Mouse (Mus musculus) c-Kit-positive CD71-positive TER-119-negative erythroid progenitor cells, embryonic 14.5 days (primary cell): Measurements from ENCODE around the gene Whrn.

ENCODE experiments used
- DNase-seq: peaks from one replicate; pipeline ENCODE4 v3.0.0-alpha.2; 2013; ENCODE audit warnings: low read depth

Whrn gene

DNA sequence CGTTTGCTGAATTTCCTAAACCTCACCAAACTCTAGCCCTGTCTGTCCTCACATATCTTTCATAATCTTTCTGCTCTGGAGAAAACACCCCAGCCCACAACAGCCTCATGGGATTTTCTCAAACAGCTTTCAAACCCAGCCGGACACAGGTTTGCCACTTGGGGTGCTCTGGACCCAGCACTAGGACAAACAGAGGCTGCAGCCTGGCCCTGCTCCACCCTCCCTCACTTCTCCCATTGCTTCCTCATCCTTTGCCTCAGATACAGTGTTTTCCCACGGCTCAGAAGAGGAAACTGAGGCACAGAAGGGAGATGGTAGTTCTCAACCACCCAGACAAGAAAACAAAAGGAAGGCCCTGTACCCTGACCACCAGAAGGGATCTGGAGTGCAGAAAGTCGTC is 90.1 kb downstream of the Whrn start:
- DNase-seq: no peak

DNA sequence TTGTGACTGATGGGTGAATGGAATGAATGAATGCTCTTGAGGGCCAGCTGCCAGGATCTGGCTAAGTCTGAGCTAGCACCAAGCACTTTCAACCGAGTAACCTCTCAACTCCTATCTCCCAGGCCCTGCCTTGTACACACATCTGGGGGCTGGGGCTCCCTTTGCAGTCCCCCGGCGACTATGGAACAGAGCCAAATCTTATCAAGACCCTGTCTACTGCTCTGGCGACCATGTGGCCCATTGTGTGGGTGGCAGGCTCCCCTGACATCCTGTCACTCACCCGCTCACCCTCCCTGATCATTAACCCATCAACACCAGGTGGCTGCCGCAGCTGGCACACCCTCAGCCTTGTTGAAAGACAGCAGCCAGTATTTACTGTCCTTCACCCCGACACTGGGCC is 90.7 kb downstream of the Whrn start:
- DNase-seq: no peak

DNA sequence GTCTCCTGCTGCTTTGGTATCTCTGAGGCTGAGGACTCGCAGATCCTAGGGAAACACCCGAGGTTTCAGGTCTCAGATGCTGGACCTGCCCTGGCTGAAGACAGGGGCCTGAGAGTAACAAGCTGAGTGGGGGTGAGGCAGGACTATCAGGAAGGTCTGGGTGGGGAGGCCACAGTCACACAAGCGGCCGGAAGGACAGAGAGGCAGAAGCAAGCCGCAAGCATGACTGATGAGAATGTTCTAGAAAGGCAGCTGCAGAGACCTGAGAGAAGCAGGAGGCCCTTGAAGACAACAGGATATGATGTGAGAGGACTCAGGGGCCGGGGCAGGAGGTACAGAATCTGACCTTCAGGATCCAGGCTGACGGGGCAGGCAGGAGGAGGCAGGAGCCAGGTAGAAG is 91.6 kb downstream of the Whrn start:
- no peak for DNase-seq

DNA sequence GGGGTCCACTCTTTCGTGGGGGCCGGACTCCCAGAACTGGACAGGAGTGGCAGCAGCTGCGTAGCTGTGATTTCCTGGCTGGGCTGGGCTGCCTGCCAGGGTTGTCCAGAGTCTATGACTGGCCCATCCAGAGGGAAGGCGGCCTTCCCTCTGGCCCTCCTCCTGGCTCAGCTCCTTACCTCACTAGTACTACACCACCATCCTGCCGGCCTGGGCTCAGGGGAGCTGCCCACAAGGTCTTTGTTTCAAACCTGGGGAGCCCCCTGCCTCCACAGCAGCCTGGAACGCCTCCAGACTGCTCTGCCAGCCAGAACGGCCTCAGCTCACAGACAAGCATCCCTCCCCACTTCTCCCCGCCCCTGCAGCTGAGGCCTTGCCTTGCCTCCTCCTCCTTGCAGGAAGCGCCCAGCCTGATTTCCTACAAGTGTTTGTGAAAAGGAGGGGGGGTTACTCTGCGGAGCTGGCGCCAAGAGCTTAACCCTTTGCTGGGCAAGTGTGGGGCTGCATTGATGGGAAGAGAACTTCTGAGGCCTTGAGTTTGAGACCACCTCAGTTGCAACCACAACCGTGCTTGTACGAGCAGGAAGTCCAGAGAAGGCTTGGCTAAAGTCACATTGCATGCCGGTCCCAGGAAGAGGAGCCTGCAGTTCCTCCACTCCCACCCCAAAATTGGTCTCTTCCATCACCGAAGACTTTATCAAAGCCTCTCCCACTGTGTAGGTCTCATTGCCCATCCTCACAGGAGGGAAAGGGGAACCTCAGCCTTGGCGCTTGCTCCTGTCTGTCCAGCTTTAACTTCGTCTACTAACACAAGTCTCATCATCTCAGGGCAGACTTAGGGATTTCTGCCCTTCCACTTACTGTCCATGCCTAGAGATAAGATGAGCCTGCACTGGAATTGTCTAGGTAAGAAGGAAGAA is 92.5 kb downstream of the Whrn start, which contains the start of gene Akna:
Akna (minus strand) TSS at position 315 of the 920 bp plus-strand sequence.
- no peak for DNase-seq

DNA sequence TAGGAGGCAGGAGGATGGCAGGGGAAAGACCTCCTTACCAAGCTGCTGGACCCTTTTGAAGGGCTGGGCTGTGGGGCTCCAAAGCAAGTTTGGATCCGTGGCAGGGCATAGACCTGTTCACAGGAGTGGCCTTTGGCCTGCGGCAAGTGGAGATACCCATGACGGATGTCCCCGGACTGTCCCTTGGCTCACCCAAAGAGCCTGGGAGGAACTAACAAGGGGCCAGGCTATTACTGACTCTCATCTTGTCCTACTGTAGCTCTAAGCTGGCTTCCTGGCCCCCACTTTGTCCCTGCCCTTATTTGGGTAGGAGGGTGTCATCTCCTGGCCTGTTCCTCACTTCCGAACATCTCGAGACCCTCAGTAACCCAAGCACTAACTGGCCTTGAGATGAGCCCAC is 93.2 kb downstream of the Whrn start:
- no peak for DNase-seq

DNA sequence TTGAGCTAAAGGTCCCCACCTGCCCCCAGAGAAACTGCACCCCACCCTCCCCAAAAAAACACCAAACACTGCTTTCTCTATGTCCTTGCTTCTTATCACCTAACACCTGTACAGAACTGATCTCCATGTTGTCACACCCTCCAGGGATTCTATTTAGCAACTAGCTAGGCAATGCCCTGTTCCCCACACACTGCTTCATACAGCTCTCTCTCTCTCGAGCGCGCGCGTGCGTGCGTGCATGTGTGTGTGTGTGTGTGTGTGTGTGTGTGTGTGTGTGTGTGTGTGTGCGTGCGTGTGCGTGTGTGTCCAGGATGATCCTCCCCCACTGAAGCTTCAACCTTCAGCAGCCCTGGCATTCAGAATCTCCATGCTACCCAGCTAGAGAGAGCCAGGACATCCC is 93.7 kb downstream of the Whrn start:
- no peak for DNase-seq

DNA sequence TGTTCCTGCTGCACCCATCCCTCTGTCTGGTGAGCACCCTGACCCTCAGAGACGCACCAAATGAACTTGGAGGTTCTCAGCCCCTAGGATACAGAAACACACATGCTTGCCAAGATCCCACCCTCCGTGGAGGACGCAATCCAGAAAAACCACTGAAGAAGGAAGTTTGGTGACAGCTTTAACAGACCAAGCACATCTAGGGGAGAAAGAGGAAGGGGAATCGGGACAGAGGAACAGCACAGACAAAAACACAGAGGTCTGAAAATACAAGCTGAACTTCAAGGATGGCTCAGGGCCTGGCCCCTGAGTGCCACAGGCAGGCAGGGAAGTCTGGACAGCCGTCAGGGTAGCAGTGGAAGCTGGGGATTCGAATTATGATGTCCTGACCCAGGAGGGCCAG is 94.2 kb downstream of the Whrn start:
- DNase-seq: no peak

DNA sequence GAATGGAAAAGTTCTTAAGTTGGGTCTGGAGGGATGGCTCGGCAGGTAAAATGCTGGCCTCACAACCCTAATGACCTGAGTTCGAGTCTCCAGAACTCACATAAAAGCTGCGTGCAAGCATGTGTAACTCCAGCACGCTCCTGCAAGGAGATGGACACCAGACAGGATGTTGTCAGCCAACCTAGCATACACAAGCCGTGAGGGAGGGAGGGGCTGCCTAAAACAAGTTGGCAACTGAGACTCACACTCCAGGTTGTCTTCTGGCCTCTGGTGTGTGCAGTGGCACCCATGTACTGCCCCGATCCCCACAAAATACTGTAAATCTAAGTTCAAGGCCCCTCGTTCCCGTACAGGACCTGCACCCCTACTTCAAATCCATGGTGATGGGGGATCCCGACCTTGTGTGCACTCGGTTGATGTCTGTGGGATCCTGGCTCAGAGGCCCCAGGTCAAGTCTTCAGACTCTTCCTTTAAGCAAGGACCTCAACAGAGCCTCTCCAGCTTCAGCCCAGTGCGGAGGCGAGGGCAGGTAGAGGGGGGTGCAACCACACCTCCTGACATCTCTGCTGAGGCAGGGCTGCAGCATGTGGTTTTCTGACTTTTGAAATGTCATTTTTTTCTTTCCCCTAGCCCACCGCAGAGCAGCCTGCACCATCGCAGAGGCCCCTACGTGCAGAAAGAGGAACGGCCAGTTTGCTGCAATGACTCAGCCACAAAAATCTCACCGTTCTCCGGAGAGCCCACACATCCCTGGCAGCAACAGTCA is 95.1 kb downstream of the Whrn start:
- no peak for DNase-seq

DNA sequence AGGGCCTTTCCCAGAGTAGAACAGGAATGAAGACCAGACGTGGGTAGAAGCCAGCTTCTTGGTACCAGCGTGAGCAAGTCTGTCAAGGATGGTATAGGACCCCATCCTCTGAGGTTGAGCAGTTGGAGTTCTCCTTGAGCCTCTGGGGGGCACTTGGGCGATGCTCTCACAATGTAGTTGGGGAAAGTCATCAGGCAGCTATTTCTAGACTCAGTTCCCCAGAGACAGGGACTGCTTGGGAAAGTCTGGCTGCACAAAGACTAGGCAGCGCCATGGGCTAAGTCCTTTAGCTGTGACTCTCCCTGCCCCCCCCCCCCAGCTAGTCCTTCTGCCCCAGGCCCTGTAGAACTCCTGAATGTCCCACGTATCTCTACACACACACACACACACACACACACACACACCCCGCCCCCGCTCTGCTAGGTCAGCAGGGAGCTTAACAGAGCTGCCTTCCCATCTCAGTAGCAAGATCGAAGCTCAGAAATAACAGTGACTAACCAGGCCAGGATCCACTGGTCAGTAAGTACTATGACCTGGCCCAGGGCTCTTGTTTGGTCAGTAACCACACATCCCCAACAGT is 96.0 kb downstream of the Whrn start:
- no peak for DNase-seq

DNA sequence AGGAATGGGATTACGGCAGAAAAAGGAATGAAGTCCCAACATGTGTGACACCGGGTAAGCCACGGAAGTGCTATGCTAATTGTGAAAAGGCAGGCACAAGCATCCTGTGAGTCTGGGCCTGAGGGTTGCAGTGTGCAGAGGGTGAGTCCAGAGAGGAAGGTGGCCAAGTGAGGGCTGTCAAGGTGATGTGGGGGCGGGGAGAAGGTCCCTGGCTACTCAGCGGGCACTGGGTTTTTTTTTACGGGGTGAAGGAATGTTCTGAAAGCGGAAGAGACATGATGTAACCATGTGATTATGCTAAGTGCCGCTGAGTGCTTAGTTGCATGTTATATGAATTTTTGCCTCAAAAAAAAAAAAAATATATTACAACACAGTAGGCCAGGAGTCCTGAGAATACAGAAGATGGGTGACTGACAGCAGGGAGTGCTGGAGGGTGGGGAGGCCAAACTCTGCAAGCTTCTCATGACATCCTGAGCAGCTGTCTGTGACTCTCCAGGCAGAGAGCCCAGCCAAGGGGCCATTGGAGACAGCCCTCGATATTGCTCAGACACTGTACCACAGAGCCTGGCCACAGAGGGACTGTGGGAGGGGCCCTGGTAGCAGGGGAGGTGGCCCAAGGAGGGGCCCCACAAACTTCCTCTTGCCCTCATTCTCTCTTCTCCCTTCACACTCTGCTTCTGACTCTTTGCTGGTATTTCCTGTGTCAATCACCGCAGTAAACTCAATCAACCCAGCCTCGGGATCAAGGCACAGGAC is 96.8 kb downstream of the Whrn start:
- DNase-seq: no peak

DNA sequence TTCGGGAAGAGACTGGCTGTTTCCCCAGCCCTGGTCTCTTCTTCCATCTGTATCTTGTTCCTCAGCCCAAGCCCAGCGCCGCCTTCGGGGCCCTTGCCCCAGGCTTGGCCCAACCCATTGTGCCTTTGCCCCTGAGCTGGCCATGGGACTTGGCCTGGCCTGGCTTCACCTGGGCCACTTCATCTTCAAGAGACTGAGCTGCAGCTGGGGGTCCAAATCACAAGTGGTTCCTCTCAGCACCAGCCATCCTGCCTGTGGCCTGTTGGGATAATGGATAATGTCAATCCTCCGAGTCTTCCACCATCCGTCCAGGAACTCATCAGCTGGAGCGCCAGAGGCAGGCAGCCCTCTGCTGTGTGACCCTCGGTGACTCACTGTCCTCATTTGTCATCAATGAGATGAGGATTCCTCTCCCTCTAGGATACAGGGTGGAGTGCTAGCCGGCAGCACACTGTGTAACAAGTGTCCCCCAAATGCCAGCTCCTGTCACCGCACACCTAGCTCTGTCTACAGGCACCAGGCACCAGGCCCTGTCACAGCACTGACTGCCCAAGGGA is 97.7 kb downstream of the Whrn start:
- DNase-seq: no peak

DNA sequence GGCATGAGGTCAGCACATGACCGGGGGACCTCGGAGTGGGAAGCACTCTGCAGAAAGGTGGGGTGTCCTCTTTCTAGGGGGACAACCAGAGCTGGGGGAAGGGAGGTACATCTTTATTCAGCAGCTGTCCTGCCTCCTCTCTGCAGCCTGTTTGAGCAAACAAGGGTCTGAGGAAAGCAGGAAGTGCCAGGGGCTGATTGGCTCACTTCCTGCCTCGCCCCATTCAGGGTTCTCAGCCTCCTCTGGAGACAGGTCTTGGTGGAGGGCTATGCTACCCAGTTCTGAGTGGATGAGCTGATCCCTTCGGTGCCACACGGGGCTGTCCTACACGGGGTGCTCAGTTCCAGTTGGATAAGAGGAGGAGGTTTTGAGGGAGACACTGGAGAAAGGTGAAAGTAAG is 104.5 kb downstream of the Whrn start:
- DNase-seq: no peak

DNA sequence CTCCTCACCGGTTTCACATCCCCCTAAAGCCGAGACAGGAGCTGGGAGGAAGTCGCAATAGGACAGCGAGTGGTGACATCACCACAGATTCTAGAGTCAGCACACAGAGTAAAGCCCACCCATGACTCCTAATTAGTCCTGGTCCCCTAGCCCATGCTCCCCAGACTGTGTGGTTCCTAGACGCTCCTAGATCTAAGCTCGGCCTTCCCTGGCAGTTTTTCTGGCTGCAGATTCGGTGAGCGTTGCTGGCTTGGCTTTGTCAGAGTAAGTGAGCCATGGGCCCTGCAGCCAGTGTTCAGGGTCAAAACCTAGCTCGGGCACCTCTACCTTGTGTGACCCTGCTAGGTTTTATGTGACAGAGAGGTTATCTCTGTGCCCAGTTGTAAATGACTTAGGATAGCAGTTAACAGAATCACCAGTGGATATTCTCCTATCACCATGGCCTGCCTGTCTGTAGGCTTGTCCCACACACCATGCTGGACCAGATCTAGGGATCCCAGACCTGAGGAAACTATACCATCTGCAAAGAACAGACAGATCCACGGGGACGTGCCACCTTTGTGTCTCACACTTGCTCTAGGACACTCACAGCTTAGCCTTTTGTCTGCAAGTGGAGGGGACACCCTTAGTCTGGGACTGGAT is 105.8 kb downstream of the Whrn start:
- DNase-seq: no peak

DNA sequence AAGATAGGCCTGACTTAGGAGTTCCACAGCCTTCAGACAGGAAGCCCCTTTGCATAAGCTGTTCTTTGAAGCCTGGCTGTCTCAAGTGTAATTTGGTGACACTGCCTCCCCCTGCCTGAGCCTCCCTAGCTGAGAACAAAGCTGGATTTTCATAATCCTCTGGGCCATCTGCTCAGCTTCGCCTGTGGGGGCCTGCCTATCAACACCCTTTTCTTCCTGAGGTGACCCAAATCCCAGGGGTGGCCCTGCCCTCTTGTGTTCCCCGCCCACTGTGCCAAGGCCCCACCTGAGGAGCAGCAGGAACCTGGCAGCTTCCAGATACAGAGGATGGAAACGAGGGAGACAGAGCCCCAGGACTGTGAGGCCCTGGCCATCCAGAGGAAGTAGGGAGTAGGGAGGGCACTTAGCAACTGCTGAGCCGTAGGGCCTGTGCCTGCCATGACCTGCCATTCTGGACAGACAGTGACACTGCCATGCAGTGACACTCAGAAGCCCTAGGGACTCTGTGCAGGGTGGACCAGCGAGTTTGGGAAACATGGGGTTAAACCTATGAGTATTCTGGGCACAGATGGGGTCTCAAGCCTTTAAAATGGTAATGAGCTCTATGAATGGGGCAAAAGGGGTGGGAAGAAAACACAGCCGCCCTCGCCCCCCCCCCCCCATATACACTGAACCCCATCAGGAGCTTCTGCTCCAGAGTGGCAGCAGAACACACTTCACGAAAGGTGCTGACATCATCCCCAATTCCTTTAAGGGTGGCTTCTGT is 106.5 kb downstream of the Whrn start:
- no peak for DNase-seq

DNA sequence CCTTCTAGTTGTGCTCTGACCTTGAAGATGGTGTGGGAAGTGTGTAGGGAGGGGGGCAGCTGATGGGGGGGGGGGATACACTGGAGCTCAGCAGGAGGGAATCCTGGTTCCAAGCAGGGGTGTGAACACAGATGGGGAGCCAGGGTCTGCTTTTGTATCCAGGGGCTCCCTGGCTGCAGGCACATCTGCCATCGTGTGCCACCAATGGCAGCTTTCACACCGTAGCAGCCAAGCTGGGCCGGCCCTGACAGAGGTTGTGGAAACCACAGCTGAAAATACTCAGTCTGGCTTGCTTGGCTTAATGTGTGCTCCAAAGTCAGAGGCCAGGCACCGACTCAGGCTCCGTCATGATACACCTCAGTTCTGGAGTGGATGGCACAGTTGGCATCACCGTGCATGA is 107.8 kb downstream of the Whrn start:
- no peak for DNase-seq

DNA sequence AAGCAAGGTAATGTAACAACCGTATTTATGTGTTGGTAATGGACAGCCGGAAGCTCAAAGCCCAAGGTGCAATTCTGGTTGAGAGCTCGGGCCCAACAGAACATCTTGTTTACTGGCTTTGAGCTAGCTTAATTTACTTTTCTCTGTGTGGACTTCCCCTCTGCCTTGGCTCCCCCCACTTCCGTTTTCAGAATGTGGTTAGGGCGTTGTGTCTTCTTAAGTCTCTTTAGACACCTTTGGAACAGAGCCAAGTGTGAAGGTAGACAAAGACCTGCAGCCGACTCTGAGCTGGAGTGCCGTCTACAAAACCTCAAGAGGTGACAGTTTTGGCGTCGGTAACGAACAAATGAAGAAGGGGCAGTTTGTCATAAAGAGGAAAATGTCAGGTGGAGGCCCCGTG is 110.0 kb downstream of the Whrn start:
- DNase-seq: no peak

DNA sequence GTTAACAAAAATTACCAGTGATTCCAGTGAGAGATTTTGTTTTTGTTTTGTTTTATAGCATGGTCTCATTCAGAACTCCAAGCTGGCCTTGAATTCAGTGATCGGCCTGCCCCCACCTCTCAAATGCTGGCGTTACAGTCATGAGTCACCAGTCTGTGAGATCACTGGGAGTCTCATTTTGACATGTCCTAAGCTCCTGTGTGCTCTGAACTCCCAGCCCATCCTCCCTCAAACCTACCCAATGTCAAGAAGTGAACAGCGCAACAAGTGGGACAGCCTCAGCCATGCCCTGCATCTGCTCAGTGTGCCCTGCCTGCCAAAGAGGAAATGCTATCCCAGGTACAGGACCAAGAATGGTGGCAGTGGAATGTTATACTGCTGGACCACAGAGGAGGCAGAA is 110.5 kb downstream of the Whrn start:
- no peak for DNase-seq

DNA sequence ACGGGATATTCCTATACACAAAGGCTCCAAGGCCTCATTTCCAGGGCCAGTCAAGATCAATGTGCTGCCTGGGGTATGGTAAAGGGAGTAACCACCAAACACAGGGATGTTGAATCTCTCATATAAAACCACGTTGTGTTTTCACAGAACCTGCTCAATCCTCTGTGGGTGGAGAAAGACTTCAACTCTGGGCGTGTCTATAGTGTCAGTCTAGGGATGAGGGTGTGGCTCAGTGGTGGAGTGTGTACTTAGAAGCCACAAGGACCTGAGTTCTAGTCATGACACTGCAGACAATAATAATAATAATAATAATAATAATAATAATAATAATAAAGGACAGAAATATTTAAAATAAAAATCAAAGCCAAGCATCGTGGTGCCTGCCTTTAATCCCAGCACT is 111.5 kb downstream of the Whrn start:
- DNase-seq: no peak

DNA sequence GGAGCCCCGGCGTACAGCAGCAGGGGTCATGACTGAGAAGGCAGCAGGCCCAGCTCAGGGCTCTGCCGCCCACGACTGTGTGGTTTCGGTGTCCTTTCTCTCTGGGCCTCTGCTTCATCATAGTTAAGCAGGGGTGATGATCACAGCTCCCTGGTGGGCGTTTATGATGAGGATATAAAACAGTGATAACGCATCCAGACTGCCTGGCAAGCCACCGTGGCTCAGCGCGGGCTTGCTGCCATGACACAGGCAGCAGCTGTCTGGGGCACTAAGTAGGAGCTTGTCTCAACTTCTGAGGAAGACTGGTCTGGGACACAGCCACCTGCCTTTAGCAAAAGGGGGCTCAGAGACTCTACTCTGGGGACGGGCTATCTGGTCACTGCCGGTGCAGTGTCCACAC is 112.3 kb downstream of the Whrn start:
- no peak for DNase-seq

DNA sequence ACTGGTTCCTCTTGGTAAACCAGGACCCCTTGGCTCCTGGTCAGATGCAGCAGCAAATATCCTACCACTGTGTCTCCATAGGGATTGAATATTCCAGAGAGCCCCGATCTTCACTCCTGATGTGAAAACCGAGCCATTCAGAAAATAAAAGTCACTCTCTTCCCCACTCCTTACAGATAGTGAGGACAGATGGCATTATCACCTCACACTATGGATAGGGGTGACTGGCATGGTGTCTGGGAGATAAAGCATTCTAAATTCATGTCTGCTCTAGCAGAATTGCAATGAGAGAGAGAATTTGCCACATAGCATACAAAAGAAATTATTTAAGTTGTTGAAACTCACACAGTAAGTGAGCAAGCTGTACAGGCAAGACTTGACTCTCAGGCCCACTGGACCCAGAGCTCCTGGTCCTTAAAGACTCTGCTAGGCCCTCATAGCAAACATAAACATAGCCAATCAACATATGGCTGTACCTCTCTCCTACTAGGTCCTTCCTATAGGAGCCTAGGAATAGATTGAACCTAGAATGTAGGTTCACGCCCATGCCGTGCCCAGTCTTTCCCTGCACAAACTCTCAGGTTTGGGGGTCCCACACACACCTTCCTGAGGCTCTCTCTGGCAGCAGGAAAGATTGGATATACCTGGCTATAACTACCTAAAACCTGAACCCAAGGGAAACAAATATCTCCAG is 113.0 kb downstream of the Whrn start:
- DNase-seq: no peak
